Mouse (Mus musculus) kidney, embryonic 15.5 days (tissue): ENCODE measurements around the gene Zmat3. TPM values are rescaled to one million over a fixed set of nuclear protein-coding genes. Genes with fewer than 3 reads are reported as not detected.

Source experiments
- ATAC-seq: fragments of 200-750 bp; cut with Nextera tagmentation; replicated peaks from 2 replicates; pipeline ENCODE4 v1.8.0; 2017; ENCODE audit warnings: moderate TSS enrichment; ENCODE audit not compliant: low FRiP score
- H3K27ac ChIP-seq: fragments of 300-500 bp; sonication (generic); 2 replicates; pipeline ENCODE4 v1.5.1; 2015; ENCODE audit warnings: mild to moderate bottlenecking, inconsistent platforms
- H3K27me3 ChIP-seq: fragments of 300-500 bp; sonication (generic); 2 replicates; pipeline ENCODE4 v1.6.1; 2015; ENCODE audit warnings: inconsistent platforms
- H3K36me3 ChIP-seq: fragments of 300-500 bp; sonication (generic); 2 replicates; pipeline ENCODE4 v1.6.1; 2015; ENCODE audit warnings: inconsistent platforms
- H3K4me1 ChIP-seq: fragments of 300-500 bp; sonication (generic); 2 replicates; pipeline ENCODE4 v1.6.1; 2015; ENCODE audit warnings: inconsistent platforms
- H3K4me2 ChIP-seq: fragments of 300-500 bp; sonication (generic); 2 replicates; pipeline ENCODE4 v1.6.1; 2015; ENCODE audit warnings: moderate library complexity, mild to moderate bottlenecking, inconsistent platforms
- H3K4me3 ChIP-seq: fragments of 300-500 bp; sonication (generic); replicated peaks from 2 replicates; pipeline ENCODE4 v1.5.1; 2015; ENCODE audit warnings: mild to moderate bottlenecking, inconsistent platforms
- H3K9ac ChIP-seq: fragments of 300-500 bp; sonication (generic); 2 replicates; pipeline ENCODE4 v1.6.1; 2015; ENCODE audit warnings: mild to moderate bottlenecking, inconsistent platforms
- H3K9me3 ChIP-seq: fragments of 300-500 bp; sonication (generic); replicated peaks from 2 replicates; pipeline ENCODE4 v1.6.1; 2016; ENCODE audit warnings: inconsistent platforms
- WGBS: fragments of 180-500 bp; shearing (Covaris S2); methylation state at CpG from one replicate; pipeline ENCODE4 v1.1.7; 2015; ENCODE audit warnings: mixed read lengths; 5-methylcytosine and 5-hydroxymethylcytosine counted together
- polyA plus RNA-seq: library from polyadenylated mRNA; unstranded; fragments of >200 nt; fragmentation: Nextera tagmentation; extraction: Ambion mirVana; gene quantifications from 2 replicates; pipeline ENCODE4 v1.2.1, GENCODE M21; 2015

The Zmat3 gene
- polyA plus RNA-seq, 1 experiment from 2014 or later = 4.6 TPM

GRCm38 (mm10) chr3:32317901-32318416 lies 47.9 kb downstream of the Zmat3 start:
- Histone ChIP-seq H3K4me3 (no peak overlapping the region), H3K27me3 (peaks cover 3% of the 10 kb centered on the region; the same call in 1 of the 2 replicates), H3K9me3 (no peaks in the 10 kb centered on the region), H3K4me2 (no peak overlapping the region), H3K27ac (no peak overlapping the region), H3K9ac (no peak overlapping the region), H3K36me3 (no peaks in the 10 kb centered on the region), H3K4me1 (peaks cover 3% of the 10 kb centered on the region; the same call in 1 of the 2 replicates)
- 0 out of 2 replicates have a peak, but pooled peaks have one; percentile 6 for ATAC-seq
- WGBS = 53% methylated on average over 15 of the region's 15 CpGs

- peak; percentile 49; the same call in 1 of the 2 replicates for ATAC-seq
- Histone ChIP-seq H3K9ac (no peak overlapping the region), H3K27ac (no peak overlapping the region), H3K4me1 (peaks cover 3% of the 10 kb centered on the region; the same call in 1 of the 2 replicates), H3K4me2 (no peak overlapping the region), H3K36me3 (no peaks in the 10 kb centered on the region), H3K27me3 (peaks cover 3% of the 10 kb centered on the region; the same call in 1 of the 2 replicates), H3K4me3 (no peak overlapping the region), H3K9me3 (no peaks in the 10 kb centered on the region)
- 24% methylated on average over 12 of the region's 12 CpGs for WGBS
Measured at GRCm38 (mm10) chr3:32317165-32317900, 48.5 kb downstream of the Zmat3 start.

GRCm38 (mm10) chr3:32314746-32315145 lies 51.1 kb downstream of the Zmat3 start:
- Histone ChIP-seq H3K9me3 (no peaks in the 10 kb centered on the region), H3K36me3 (no peaks in the 10 kb centered on the region), H3K4me2 (no peak overlapping the region), H3K27me3 (peaks cover 3% of the 10 kb centered on the region; the same call in 1 of the 2 replicates), H3K9ac (no peak overlapping the region), H3K4me1 (peaks cover 3% of the 10 kb centered on the region; the same call in 1 of the 2 replicates), H3K4me3 (no peak overlapping the region), H3K27ac (no peak overlapping the region)
- ATAC-seq = no peak
- WGBS = 89% methylated on average over 4 of the region's 4 CpGs

- 56% methylated on average over 1 of the region's 1 CpGs for WGBS
- H3K4me3 ChIP-seq = no peak overlapping the region
- no peak overlapping the region for H3K4me2 ChIP-seq
- no peak overlapping the region for H3K27ac ChIP-seq
- ATAC-seq = peak; percentile 60
- H3K36me3 ChIP-seq = no peaks in the 10 kb centered on the region
- H3K9me3 ChIP-seq = no peaks in the 10 kb centered on the region; the same call in 1 of the 2 replicates
- 0 out of 2 replicates have a peak, but pooled peaks cover 2% of the 10 kb centered on the region for H3K4me1 ChIP-seq
- no peak overlapping the region for H3K9ac ChIP-seq
- H3K27me3 ChIP-seq = no peaks in the 10 kb centered on the region
Measured at GRCm38 (mm10) chr3:32304171-32304570, 61.6 kb downstream of the Zmat3 start.

GRCm38 (mm10) chr3:32292001-32292400 lies 73.8 kb downstream of the Zmat3 start:
- Histone ChIP-seq H3K27me3 (no peaks in the 10 kb centered on the region), H3K4me1 (no peaks in the 10 kb centered on the region), H3K4me2 (no peak overlapping the region), H3K9me3 (no peaks in the 10 kb centered on the region), H3K4me3 (no peak overlapping the region), H3K27ac (no peak overlapping the region), H3K36me3 (no peaks in the 10 kb centered on the region), H3K9ac (no peak overlapping the region)
- ATAC-seq = no peak
- 53% methylated on average over 4 of the region's 4 CpGs for WGBS

Other genes starting within 250 kb of the Zmat3 start
- 10.3 and 10.6 TPM in 2 replicates for gene Pik3ca, start 31.7 kb upstream of the Zmat3 start, polyA plus RNA-seq
- gene Kcnmb3, start 126.2 kb upstream of the Zmat3 start, polyA plus RNA-seq = 0.13 TPM in 1 of 2 replicates, not detected in the other
- 32.8 and 36.1 TPM in 2 replicates for gene Zfp639, start 144.2 kb upstream of the Zmat3 start, polyA plus RNA-seq
- 32.3 and 33.4 TPM in 2 replicates for gene Mfn1, start 163.5 kb upstream of the Zmat3 start, polyA plus RNA-seq